Comparison of ENCODE assay signal across 8 mouse cellular contexts in genomic region chr13:21260289-21260688, GRCm38 (mm10). TPM values are rescaled to one million over a fixed set of nuclear protein-coding genes. Genes with fewer than 3 reads are reported as not detected.
DNase-seq lines count a peak whose midpoint lies in the region; ATAC-seq and TF ChIP-seq lines count a peak whose summit lies in the region.

No protein-coding gene starts in this region.

- H3K36me3 ChIP-seq in heart, embryonic 13.5 days: no peaks in the 10 kb centered on the region
- peaks cover 0 to 13% of the 10 kb centered on the region in 2 experiments; a peak in 2 of 4 replicates for H3K36me3 ChIP-seq in MEL (ENCODE audit: control insufficient read depth in 1 of 2, insufficient read depth in 2 of 2, low read length in 2 of 2)
- H3K36me3 ChIP-seq in hindbrain, embryonic 12.5 days: no peaks in the 10 kb centered on the region
- no peaks in the 10 kb centered on the region for H3K36me3 ChIP-seq in midbrain, embryonic 11.5 days (ENCODE audit: control insufficient read depth, insufficient read depth, low read length)

- no peak for TF ChIP-seq EP300 in MEL (IDR thresholded peaks at IDR 0.05; ENCODE audit: low read depth in 1 of 2, low read length in 2 of 2)

- H3K4me1 ChIP-seq in heart, embryonic 13.5 days: peaks cover 18% of the 10 kb centered on the region
- peaks cover 0 to 31% of the 10 kb centered on the region in 2 experiments; a peak in 2 of 4 replicates for H3K4me1 ChIP-seq in MEL (ENCODE audit: control insufficient read depth in 1 of 2, insufficient read depth in 2 of 2, low read length in 2 of 2)
- H3K4me1 ChIP-seq in hindbrain, embryonic 12.5 days: 0 out of 2 replicates have a peak, but pooled peaks cover 3% of the 10 kb centered on the region
- peaks cover 3% of the 10 kb centered on the region; the same call in 1 of the 2 replicates for H3K4me1 ChIP-seq in midbrain, embryonic 11.5 days (ENCODE audit: control insufficient read depth, insufficient read depth, low read length)

- TF ChIP-seq POLR2A in MEL (IDR thresholded peaks at IDR 0.05; ENCODE audit: control insufficient read depth in 1 of 2, insufficient read depth in 1 of 2, low read depth in 1 of 2, low read length in 2 of 2, poor library complexity in 1 of 2): no peak

- ATAC-seq in heart, embryonic 13.5 days (ENCODE audit: extremely low read depth, insufficient number of reproducible peaks, low FRiP score, low TSS enrichment): no peak
- no peak for ATAC-seq in hindbrain, embryonic 12.5 days (ENCODE audit: low FRiP score)
- ATAC-seq in midbrain, embryonic 11.5 days (ENCODE audit: low FRiP score): peak; percentile 43; the same call in 1 of the 2 replicates

- no peak for TF ChIP-seq RAD21 in MEL (IDR thresholded peaks at IDR 0.05; ENCODE audit: low read depth, low read length)

- TF ChIP-seq CTCF in MEL (IDR thresholded peaks at IDR 0.05 in 2 of 3, conservative IDR thresholded peaks at IDR 0.05 in 1 of 3; ENCODE audit: control insufficient read depth in 1 of 3, insufficient read depth in 1 of 3, low read depth in 2 of 3, low read length in 3 of 3, poor library complexity in 1 of 3, severe bottlenecking in 1 of 3): no peak

- H3K4me2 ChIP-seq in heart, embryonic 13.5 days: peak overlapping the region; percentile 78
- H3K4me2 ChIP-seq in hindbrain, embryonic 12.5 days (replicated peaks): peak overlapping the region; percentile 58
- H3K4me2 ChIP-seq in midbrain, embryonic 11.5 days: peak overlapping the region; percentile 50

- intact Hi-C loops in heart, postnatal 10 days (cut with DNase I): no loop called here

- no peaks in the 10 kb centered on the region for H3K9me3 ChIP-seq in heart, embryonic 13.5 days
- no peaks in the 10 kb centered on the region for H3K9me3 ChIP-seq in MEL (replicated peaks; ENCODE audit: insufficient read depth, low read length)
- H3K9me3 ChIP-seq in hindbrain, embryonic 12.5 days (replicated peaks): no peaks in the 10 kb centered on the region
- no peaks in the 10 kb centered on the region for H3K9me3 ChIP-seq in midbrain, embryonic 11.5 days (ENCODE audit: control insufficient read depth, low read length)

- no peaks in the 10 kb centered on the region for H3K79me2 ChIP-seq in MEL (ENCODE audit: control insufficient read depth, insufficient read depth, low read length, poor library complexity)

- H3K27me3 ChIP-seq in heart, embryonic 13.5 days (replicated peaks): peaks cover 66% of the 10 kb centered on the region
- no peaks in the 10 kb centered on the region for H3K27me3 ChIP-seq in MEL (ENCODE audit: control insufficient read depth in 1 of 2, insufficient read depth in 2 of 2, low read length in 2 of 2)
- H3K27me3 ChIP-seq in hindbrain, embryonic 12.5 days: peaks cover 20% of the 10 kb centered on the region
- H3K27me3 ChIP-seq in midbrain, embryonic 11.5 days (ENCODE audit: control insufficient read depth, insufficient read depth, low read length): no peaks in the 10 kb centered on the region

- H3K27ac ChIP-seq in heart, embryonic 13.5 days (replicated peaks): no peak overlapping the region
- peak overlapping the region; percentile 37; the same call in 1 of the 2 replicates for H3K27ac ChIP-seq in MEL (ENCODE audit: control insufficient read depth, low read depth, low read length)
- H3K27ac ChIP-seq in hindbrain, embryonic 12.5 days: no peak overlapping the region
- H3K27ac ChIP-seq in midbrain, embryonic 11.5 days (ENCODE audit: low read depth, low read length): no peak overlapping the region

- 18% methylated on average over 5 of the region's 5 CpGs for WGBS in heart, embryonic 13.5 days
- WGBS in hindbrain, embryonic 12.5 days: 19% methylated on average over 5 of the region's 5 CpGs
- WGBS in midbrain, embryonic 11.5 days: 11% methylated on average over 5 of the region's 5 CpGs

- no peak overlapping the region; the same call in 1 of the 2 replicates for H3K9ac ChIP-seq in heart, embryonic 13.5 days
- peak overlapping the region; percentile 41 for H3K9ac ChIP-seq in MEL (ENCODE audit: control insufficient read depth, low read depth, low read length, poor library complexity, severe bottlenecking)
- H3K9ac ChIP-seq in hindbrain, embryonic 12.5 days: no peak overlapping the region
- H3K9ac ChIP-seq in midbrain, embryonic 11.5 days (ENCODE audit: low read length): peak overlapping the region; percentile 55; the same call in 1 of the 2 replicates

- DNase-seq in heart, postnatal 10 days: no peak
- DNase-seq in MEL (ENCODE audit: low read depth, low spot score): peak; percentile 60
- no peak for DNase-seq in midbrain, embryonic 11.5 days (ENCODE audit: low spot score, missing footprints)
- no peak for DNase-seq in layer of hippocampus, adult 8-10 months (ENCODE audit: low spot score in 2 of 2)
- DNase-seq in ovary, adult 18-20 months (ENCODE audit: low spot score): no peak
- no peak for DNase-seq in cerebellum, adult 9-10 months

- H3K4me3 ChIP-seq in heart, embryonic 13.5 days: peak overlapping the region; percentile 57
- peak overlapping the region; percentile 29 to 50 for H3K4me3 ChIP-seq in MEL (ENCODE audit: control insufficient read depth in 1 of 2, insufficient read depth in 1 of 2, low read depth in 2 of 2, low read length in 2 of 2)
- peak overlapping the region; percentile 47 for H3K4me3 ChIP-seq in hindbrain, embryonic 12.5 days
- peak overlapping the region; percentile 44 for H3K4me3 ChIP-seq in midbrain, embryonic 11.5 days (ENCODE audit: low read depth, low read length)

TF ChIP-seq in MEL, 35 proteins besides CTCF, POLR2A, EP300 and RAD21:
- no peak for TF ChIP-seq MAX (IDR thresholded peaks at IDR 0.05; ENCODE audit: low read length)
- no peak for TF ChIP-seq USF2 (IDR thresholded peaks at IDR 0.05; ENCODE audit: borderline replicate concordance in 1 of 2, insufficient read depth in 1 of 2, low read depth in 1 of 2, low read length in 2 of 2)
- TF ChIP-seq ZC3H11A (IDR thresholded peaks at IDR 0.05; ENCODE audit: low read depth, low read length): no peak
- TF ChIP-seq MAFK (IDR thresholded peaks at IDR 0.05; ENCODE audit: borderline replicate concordance, low read depth, low read length): peak; percentile 25; the same call in 1 of the 2 replicates
- no peak for TF ChIP-seq SIN3A (IDR thresholded peaks at IDR 0.05; ENCODE audit: low read length)
- no peak for TF ChIP-seq CHD1 (IDR thresholded peaks at IDR 0.05; ENCODE audit: low read depth, low read length)

RNA-seq across cellular contexts. Expression of gene Gpx5, which starts 32.2 kb away (rescaled TPM):
- polyA plus RNA-seq in heart, embryonic 13.5 days (2015; fragmentation: Nextera tagmentation; extraction: Ambion mirVana): not detected in 2 replicates
- total RNA-seq in heart, postnatal 10 days (2021): not detected
- total RNA-seq in MEL (2012; rRNA removed): not detected in 2 replicates
- not detected for polyA plus RNA-seq in MEL (2012; ENCODE audit: insufficient read depth in 1 of 2, insufficient read length in 2 of 2, low read depth in 1 of 2, low replicate concordance in 2 of 2, missing spikeins in 1 of 2)
- polyA plus RNA-seq in hindbrain, embryonic 12.5 days (2016; fragmentation: Nextera tagmentation; extraction: Ambion mirVana): not detected in 2 replicates
- polyA plus RNA-seq in midbrain, embryonic 11.5 days (2014; fragmentation: Nextera tagmentation; extraction: Ambion mirVana): not detected in 2 replicates
- not detected for total RNA-seq in layer of hippocampus, adult 8-10 months (2022)

RNA-seq across cellular contexts. Expression of gene Gpx6, which starts 51.6 kb away (rescaled TPM):
- polyA plus RNA-seq in heart, embryonic 13.5 days (2015; fragmentation: Nextera tagmentation; extraction: Ambion mirVana): not detected in 2 replicates
- not detected for total RNA-seq in heart, postnatal 10 days (2021)
- total RNA-seq in MEL (2012; rRNA removed): not detected in 2 replicates
- not detected for polyA plus RNA-seq in MEL (2012; ENCODE audit: insufficient read depth in 1 of 2, insufficient read length in 2 of 2, low read depth in 1 of 2, low replicate concordance in 2 of 2, missing spikeins in 1 of 2)
- polyA plus RNA-seq in hindbrain, embryonic 12.5 days (2016; fragmentation: Nextera tagmentation; extraction: Ambion mirVana): 0.85 TPM in 1 of 2 replicates, not detected in the other
- polyA plus RNA-seq in midbrain, embryonic 11.5 days (2014; fragmentation: Nextera tagmentation; extraction: Ambion mirVana): not detected in 2 replicates
- not detected for total RNA-seq in layer of hippocampus, adult 8-10 months (2022)

Comparison
In these comparisons a context has a peak if more than half of its experiments do, and no peak if none do; other contexts are left out.
1. H3K9ac ChIP-seq: peak in MEL (single experiment) and midbrain, embryonic 11.5 days (single experiment); none in heart, embryonic 13.5 days (single experiment) and hindbrain, embryonic 12.5 days (single experiment).
2. Peak in every context shown above with its lines, with median percentiles within 50 percentile points of each other: H3K4me2 ChIP-seq and H3K4me3 ChIP-seq.